Mouse (Mus musculus) heart, postnatal 4 days (tissue): ENCODE measurements around the gene Tmod3. TPM values are rescaled to one million over a fixed set of nuclear protein-coding genes. Genes with fewer than 3 reads are reported as not detected.
"Not testable (repeated sequence)": the region's sequence is repeated elsewhere in the genome, so short reads cannot be mapped to it uniquely, and the experiment has no call there.

ENCODE experiments used
- DNase-seq: peaks from one replicate; pipeline ENCODE4 v3.0.0; 2021
- total RNA-seq, 2 experiments: library from RNA; stranded (reverse); gene quantifications; 2 replicates each; pipeline ENCODE4 v1.2.3; 2021

The Tmod3 gene
- total RNA-seq, 2 experiments from 2014 or later: 111 to 112 TPM

DNA sequence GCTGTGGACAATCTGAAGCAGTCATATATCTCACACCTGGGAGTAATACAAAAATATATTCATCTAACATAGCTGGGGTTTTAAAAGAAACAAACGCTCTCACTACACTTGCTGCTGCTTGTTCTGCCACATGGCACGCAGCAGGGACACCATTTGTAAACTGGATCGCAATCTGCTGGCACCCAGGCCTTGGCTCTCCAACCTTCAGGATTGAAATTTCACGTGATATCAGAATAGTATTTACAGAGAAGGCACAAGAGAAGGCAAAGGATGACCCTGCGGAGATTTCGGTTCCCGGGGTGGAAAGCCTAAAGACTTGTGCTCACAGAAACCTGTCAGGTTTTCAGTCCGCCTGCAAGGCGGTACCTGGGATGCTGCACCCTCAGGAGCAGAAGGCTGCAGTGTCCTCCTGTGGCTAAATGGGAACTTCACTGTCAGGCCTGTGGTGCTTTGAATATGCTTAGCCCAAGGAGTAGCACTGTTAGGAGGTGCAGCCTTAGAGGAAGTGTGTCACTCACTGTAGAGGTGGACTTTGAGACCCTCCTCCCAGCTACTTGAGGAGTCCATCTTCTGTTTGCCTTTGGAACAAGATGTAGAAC, 65.0 kb downstream of the Tmod3 start:
- DNase-seq: no peak

DNA sequence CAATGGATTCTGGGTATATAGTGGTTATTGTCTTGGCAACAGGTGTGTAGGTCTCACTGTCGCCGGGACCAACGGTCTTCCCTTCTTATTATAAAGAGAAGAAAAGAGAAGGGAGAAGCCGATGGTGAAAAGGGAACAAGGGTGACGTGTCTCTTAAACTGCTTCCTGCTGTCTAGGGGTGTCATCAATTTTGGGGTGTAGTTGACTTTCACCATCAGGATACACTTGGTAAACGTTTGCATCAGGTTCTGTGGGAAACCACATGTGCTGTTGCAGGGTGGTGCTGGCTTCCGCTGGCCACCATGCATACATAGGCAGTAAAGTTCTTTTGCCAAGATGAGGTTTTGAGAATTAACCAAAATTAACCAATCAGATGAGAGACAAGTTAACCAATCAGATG, 71.2 kb downstream of the Tmod3 start:
- DNase-seq: not testable (repeated sequence)

DNA sequence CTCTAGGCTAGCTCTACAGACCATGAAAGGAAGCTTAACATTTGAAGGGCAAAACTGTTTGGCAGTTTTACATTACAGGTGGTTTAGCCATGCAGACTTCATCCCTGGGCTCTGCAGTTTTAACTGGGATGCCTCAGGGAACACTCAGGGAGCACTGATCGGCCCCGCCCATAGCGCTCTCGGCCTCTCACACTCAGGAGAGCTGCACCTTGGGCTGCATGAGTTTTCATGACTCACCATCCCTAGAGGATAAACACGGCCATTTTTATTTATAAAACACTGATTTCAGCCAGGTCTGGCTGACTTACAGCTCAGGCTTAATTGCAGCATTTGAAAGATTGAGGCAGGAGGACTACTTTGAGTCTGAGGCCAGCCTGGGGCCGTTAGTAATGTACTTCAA, 74.2 kb downstream of the Tmod3 start:
- no peak for DNase-seq

DNA sequence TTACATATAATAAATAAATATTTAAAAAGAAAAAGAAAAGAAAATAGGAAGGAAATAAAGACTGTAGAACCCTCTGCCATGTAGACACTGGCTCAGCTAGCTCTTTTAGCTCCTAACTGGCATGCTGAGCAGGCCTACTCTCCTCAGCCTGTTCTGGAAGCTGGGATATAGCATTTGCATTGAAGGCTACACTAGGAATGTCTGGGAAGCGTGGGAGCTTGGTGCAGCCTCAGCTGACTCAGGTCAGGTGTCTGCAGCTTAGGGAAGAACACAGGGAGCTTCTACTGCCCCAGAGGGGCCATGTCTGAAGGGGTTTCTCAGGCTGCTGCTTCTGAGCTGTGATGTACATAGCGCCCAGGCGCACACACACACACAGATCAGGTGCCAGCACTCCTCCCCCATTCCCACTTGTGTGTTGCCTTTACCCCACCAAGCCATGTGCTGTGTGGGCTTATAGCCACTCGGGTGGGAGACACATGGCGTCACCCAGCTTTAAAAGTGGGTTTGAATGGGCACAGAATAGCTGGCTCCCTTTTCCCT, 78.9 kb downstream of the Tmod3 start:
- DNase-seq: no peak

DNA sequence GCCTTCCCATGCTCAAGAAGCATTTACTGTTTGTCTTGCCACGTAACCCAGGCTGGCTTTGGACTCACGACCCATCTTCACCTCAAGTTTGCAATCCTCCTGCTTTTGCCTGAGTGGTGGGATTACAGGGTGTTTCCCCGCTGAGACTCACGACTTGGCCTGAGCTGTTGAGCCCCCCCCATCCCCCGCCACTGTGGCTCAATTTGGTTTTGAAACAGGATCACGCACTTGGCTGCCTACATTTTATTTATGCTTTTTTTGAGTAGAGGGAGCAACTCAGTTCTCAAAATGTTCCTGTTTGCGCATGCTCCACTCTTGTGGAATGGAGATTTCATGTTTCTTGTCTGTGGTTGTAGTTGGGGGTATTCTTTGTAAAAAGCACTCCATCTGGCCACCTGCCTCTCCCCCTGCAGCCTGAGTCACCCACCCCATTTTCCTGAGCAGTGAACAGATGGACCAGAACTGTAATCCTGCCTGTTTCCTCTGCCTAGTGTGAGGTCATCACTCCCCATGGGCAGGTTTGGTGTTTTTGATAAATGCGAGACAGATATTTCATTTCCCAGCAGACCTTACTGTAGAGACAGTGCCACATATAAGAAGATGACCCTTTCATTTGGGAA, 80.2 kb downstream of the Tmod3 start:
- DNase-seq: no peak

DNA sequence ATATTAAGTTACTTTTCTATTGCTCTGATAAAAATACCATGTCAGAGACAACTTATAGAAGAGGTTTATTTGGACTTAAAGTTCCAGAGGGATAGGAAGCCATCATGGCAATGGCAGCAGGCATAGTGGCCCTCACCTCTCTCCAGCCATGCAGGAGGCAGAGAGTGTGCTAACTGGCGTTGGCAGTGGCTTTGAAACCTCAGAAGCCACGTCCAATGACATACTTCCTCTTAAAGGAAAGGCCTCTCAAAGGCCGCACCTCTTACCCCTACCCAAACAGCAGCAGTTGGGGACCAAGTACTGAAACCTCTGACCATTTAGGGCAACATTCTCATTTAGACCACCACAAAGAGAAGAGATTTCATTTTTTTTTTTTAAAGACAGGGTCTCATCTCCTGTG, 82.2 kb downstream of the Tmod3 start:
- DNase-seq: no peak

DNA sequence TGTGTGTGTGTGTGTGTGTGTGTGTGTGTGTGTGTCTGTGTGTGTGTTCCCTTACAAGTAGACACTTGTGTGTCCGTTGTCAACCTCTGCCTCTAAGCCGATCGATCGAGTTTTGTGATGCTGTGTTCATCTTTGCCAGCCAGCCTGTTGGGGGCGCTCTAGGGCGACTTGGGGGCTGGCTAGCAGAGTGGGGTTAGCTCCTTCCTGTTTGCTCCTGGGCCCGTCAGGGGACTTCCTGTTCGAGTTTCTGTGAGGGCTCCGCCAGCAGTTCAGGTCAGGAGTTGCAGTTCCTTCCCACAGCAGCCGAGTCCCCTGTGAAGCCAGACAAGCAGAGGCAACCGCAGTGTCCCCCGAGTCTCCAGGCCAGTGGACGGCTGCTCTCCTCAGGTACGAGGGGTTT, 91.2 kb downstream of the Tmod3 start:
- peak; percentile 29 for DNase-seq

DNA sequence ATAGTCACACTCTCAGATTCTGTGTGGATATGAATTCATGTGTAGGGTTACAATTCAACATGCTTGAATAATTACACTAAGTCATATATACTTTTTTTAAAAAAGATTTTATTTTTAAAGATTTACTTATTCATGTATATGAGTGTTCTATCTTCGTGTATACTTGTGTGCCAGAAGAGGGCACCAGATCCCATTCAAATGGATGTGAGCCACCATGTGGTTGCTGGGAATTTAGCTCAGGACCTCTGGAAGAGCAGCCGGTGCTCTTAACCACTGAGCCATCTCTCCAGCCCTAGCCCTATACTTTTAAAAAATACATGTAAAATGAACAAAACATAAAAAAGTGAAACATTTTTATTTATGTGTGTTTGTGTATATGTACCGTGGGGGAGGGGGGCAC, 91.9 kb downstream of the Tmod3 start:
- no peak for DNase-seq

DNA sequence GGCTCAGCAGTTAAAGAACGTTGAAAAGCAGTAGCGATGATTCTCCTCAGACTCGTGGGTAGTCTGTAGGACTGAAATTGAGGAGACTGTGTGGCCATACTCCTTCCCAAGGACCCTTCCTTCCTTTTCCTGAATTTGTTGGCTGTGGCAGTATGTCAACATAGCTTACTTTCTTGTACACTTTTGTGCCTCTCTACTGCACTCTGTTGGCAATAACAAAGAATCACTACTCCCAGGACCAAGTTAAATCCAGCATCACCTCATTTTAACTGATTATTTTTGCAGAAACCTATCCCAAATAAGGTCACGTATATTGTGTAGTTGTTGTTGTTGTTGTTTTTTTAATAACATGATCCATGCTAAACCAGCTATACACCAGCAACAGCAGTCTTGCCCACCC, 92.8 kb downstream of the Tmod3 start:
- DNase-seq: no peak

DNA sequence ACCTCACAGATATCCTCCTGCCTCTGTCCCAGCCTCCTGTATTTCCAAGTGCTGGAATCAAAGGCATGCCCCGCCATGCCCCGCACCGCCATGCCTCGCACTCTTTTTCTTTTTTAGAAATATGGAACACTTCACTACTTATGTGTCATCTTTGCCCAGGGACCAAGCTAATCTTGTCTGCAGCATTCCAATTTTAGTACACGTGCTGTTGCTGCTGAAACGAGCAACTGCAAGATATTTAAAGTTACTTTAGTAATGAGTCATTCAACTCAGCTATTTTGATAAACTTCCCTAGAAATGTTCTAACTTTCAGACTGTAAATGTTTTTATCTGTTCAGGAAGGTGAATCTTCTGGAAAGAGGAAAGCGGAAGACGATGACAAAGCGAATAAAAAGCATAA, 93.6 kb downstream of the Tmod3 start:
- no peak for DNase-seq

DNA sequence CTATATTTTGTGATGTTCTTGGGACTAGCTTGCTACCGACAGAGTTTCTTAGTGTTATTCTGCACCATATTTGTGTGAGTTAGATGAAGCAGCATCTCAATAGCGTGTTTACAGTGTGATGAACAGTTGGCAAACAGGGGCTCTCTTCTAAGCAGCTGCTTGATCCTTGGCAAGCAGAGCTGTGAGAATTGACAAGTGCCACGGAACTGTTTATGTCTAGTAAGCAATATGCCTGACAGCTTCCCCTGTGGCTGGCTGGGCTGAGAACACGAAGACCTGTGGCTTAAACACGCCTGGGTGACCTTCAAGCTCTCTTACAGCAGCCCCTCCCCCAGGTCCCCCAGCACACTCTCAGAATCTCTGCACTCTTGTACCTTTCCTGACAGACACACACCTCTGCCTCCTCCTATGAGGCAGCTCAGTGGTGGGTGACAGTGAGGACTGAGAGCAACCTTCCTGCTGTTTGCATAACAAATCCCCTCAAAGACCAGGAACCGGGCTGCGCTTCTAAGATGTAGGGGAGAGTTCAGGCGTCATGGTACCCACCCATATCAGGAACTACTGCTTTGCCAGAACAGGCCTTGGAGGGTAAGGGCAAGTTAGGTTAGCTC, 96.3 kb downstream of the Tmod3 start:
- DNase-seq: no peak

DNA sequence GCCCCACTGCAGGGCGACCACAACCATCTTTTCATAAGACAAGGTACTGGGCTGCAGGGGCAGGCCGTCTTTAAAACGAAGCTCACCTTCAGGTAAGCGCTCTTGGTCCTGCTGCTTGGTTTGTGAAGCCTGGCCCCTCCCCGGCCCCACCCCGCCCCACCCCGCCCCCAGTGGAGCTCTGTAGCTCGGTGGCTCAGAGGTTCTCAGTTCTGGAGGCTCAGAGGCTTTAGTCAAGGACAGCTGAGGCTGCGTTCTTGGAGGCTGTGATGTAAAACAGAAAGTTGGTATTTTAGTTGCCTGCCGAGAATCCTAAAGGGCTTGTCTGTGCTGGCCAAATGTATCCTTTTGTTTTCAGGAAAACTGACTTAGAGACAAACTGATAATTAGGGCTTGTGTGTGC, 103.8 kb downstream of the Tmod3 start:
- no peak for DNase-seq

DNA sequence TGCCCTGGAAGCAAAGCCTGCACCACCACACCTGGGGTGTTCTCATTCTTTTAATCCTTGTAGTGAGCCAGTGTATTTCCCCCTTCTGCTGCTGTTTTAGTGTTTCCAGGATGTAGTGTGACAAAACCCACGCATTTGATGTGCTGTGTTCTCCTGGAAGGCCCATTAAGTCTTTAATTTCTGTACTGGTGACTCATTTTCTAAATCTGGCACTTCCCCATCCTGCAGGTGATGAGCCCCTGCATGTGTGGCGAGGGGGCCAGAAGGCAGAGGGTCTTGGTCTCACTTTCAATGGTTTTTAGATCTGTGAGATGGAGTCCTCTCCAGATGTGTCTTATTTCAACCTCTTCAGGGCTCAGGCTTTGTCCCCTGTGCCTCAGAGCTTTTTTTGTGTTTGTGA, 105.5 kb downstream of the Tmod3 start:
- DNase-seq: no peak

DNA sequence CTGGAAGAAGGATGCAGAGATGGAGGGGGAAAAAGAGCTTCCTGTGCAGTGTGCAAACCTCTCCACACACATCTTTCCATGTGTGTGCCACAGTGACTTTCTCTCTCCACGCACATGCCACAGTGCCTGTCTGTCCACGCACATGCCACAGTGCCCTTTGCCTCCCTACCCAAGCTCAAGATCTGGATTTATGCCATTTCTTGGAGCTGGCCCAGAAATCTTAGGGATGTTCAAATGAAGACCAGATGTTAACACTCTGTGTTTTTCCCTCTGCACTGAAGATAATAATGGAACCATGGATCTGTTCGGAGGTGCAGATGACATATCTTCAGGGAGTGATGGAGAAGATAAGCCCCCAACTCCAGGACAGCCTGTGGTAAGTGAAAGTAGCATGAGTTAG, 111.4 kb downstream of the Tmod3 start:
- no peak for DNase-seq

Other genes with a start within 250 kb of the Tmod3 start
- gene Bcl2l10, start 211.9 kb downstream of the Tmod3 start, total RNA-seq: under 1 TPM in 1 of 2 experiments, not detected in 1; 0.21 TPM
- 10 to 100 TPM; 59.7 to 60.7 TPM for gene Mapk6, start 149.7 kb downstream of the Tmod3 start, total RNA-seq
- 10 to 100 TPM; 23.1 to 25.4 TPM for gene Leo1, start 118.1 kb downstream of the Tmod3 start, total RNA-seq
- gene Tmod2, start 51.7 kb upstream of the Tmod3 start, total RNA-seq: 1 to 10 TPM; 4.6 to 5.6 TPM
- 10 to 100 TPM; 12.8 to 13.2 TPM for gene Lysmd2, start 66.1 kb upstream of the Tmod3 start, total RNA-seq
- under 1 TPM; 0.52 to 0.64 TPM for gene Scg3, start 124.4 kb upstream of the Tmod3 start, total RNA-seq
- gene Bmp5, start 215.7 kb upstream of the Tmod3 start, total RNA-seq: 1 to 10 TPM; 3.2 TPM